Mouse (Mus musculus) C2C12 (cell line): ENCODE results near the gene Arhgap1. TPM values are rescaled to one million over a fixed set of nuclear protein-coding genes. Genes with fewer than 3 reads are reported as not detected.

Source experiments
- H3K27me3 ChIP-seq: one replicate; pipeline ENCODE4 v1.6.1; 2011; ENCODE audit not compliant: control insufficient read depth, insufficient read depth, insufficient read length
- H3K36me3 ChIP-seq: one replicate; pipeline ENCODE4 v1.6.1; 2011; ENCODE audit not compliant: control insufficient read depth, insufficient read depth
- H3K4me3 ChIP-seq: one replicate; pipeline ENCODE4 v1.5.1; 2011; ENCODE audit warnings: mild to moderate bottlenecking, control low read depth; ENCODE audit not compliant: poor library complexity, insufficient read depth, severe bottlenecking
- H3K79me2 ChIP-seq: one replicate; pipeline ENCODE4 v1.6.1; 2011; ENCODE audit not compliant: control insufficient read depth, insufficient read depth
- H3K79me3 ChIP-seq: one replicate; pipeline ENCODE4 v1.6.1; 2011; ENCODE audit warnings: low read depth, control low read depth
- H3ac ChIP-seq: one replicate; pipeline ENCODE3; 2011; ENCODE audit warnings: low read depth; ENCODE audit not compliant: control insufficient read depth, insufficient read length
- CEBPB ChIP-seq: IDR thresholded peaks from one replicate; pipeline ENCODE4 v1.6.1; 2011; ENCODE audit warnings: low read depth, mild to moderate bottlenecking, control low read depth, moderate library complexity
- CTCF ChIP-seq: IDR thresholded peaks from one replicate; pipeline ENCODE4 v1.5.1; 2011; ENCODE audit not compliant: control insufficient read depth, insufficient read depth, insufficient read length
- FOSL1 ChIP-seq: IDR thresholded peaks from one replicate; pipeline ENCODE4 v1.8.0; 2011; ENCODE audit warnings: mild to moderate bottlenecking, low read length; ENCODE audit not compliant: poor library complexity, insufficient read depth, severe bottlenecking
- MAX ChIP-seq: IDR thresholded peaks from one replicate; pipeline ENCODE4 v1.6.1; 2011; ENCODE audit warnings: mild to moderate bottlenecking, control low read depth
- MYOD1 ChIP-seq: IDR thresholded peaks from one replicate; pipeline ENCODE4 v1.6.1; 2011; ENCODE audit warnings: low read depth; ENCODE audit not compliant: control insufficient read depth, insufficient read length
- MYOG ChIP-seq: IDR thresholded peaks from one replicate; pipeline ENCODE4 v1.6.1; 2011; ENCODE audit not compliant: control insufficient read depth, insufficient read length; ENCODE audit errors: extremely low read depth
- USF1 ChIP-seq: IDR thresholded peaks from one replicate; pipeline ENCODE4 v1.6.1; 2011; ENCODE audit warnings: low read depth, mild to moderate bottlenecking, control low read depth, moderate library complexity
- polyA plus RNA-seq: library from polyadenylated mRNA; unstranded; fragments of >200 nt; fragmentation: generic; extraction: Trizol; gene quantifications from one replicate; pipeline ENCODE4 v1.2.1, GENCODE M21; 2012; ENCODE audit warnings: missing spikeins

Gene Arhgap1
- polyA plus RNA-seq, 1 experiment = 71.7 TPM

DNA sequence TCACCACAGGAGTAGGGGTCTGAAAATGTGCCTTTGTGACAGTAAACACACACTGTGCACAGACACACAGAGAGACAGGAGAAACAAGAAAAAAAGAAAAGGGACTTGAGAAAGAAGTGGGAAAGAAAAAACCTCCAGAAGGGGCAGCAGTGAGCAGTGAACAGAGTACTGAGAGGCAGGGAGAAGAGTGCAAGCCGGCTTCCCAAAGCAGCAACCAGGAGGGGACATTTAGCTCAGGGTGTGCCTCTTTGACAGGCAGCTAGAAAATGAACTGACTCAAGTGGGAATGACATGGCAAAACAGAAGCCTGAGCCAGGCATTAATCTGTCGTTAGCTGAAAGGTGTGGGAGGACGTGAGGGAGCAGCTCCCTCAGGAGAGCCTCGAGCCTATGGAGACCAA lies 33.2 kb downstream of the Arhgap1 start:
- Histone ChIP-seq H3K79me2 (no peaks in the 10 kb centered on the region), H3K79me3 (no peaks in the 10 kb centered on the region), H3ac (no peak overlapping the region), H3K4me3 (no peak overlapping the region), H3K27me3 (no peaks in the 10 kb centered on the region), H3K36me3 (peaks cover 20% of the 10 kb centered on the region)
- no peak for TF ChIP-seq CEBPB
- no peak for TF ChIP-seq USF1
- TF ChIP-seq MAX = no peak
- no peak for TF ChIP-seq MYOD1
- no peak for TF ChIP-seq CTCF
- TF ChIP-seq MYOG = no peak
- TF ChIP-seq FOSL1 = no peak

GRCm38 (mm10) chr2:91683919-91684318 lies 34.3 kb downstream of the Arhgap1 start:
- no peak for TF ChIP-seq FOSL1
- no peak overlapping the region for H3K4me3 ChIP-seq
- peaks cover 27% of the 10 kb centered on the region for H3K36me3 ChIP-seq
- no peaks in the 10 kb centered on the region for H3K79me3 ChIP-seq
- H3ac ChIP-seq = no peak overlapping the region
- no peaks in the 10 kb centered on the region for H3K79me2 ChIP-seq
- no peaks in the 10 kb centered on the region for H3K27me3 ChIP-seq

DNA sequence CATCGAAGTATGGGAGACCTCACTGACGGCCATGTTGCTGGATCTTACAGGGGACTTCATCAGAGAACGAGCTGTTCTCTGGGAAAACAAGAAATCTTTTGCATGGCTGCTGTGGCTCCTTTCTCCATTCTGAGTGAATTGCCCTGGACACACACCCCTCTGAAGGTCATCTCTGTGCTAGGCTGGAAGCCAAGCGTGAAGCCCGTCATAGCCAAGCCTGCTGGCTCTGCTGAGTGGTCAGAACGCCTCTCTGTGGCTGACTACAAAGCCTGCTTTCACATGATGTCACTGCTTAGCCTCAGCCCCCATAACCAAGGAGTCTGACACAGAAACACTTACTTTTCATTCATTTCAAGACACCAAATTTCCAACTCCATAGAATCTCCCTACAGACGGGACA lies 39.8 kb downstream of the Arhgap1 start:
- Histone ChIP-seq H3K4me3 (no peak overlapping the region), H3K79me2 (no peaks in the 10 kb centered on the region), H3ac (no peak overlapping the region), H3K36me3 (peaks cover 18% of the 10 kb centered on the region), H3K79me3 (no peaks in the 10 kb centered on the region), H3K27me3 (no peaks in the 10 kb centered on the region)
- TF ChIP-seq MAX (no peak), MYOG (no peak), CTCF (no peak), FOSL1 (no peak), CEBPB (no peak), MYOD1 (no peak), USF1 (no peak)

- no peak for TF ChIP-seq MYOG
- no peak for TF ChIP-seq MYOD1
- no peak for TF ChIP-seq FOSL1
- TF ChIP-seq MAX = no peak
- no peak for TF ChIP-seq CEBPB
- no peak for TF ChIP-seq CTCF
- TF ChIP-seq USF1 = no peak
- no peak overlapping the region for H3K4me3 ChIP-seq
- H3K36me3 ChIP-seq = peaks cover 12% of the 10 kb centered on the region
Observed at GRCm38 (mm10) chr2:91695436-91696224, 46.0 kb downstream of the Arhgap1 start.

GRCm38 (mm10) chr2:91696225-91696590 lies 46.5 kb downstream of the Arhgap1 start:
- peaks cover 12% of the 10 kb centered on the region for H3K36me3 ChIP-seq
- H3K4me3 ChIP-seq = no peak overlapping the region
- no peaks in the 10 kb centered on the region for H3K27me3 ChIP-seq
- no peaks in the 10 kb centered on the region for H3K79me2 ChIP-seq
- H3K79me3 ChIP-seq = no peaks in the 10 kb centered on the region
- TF ChIP-seq CEBPB (peak; percentile 69), MYOD1 (no peak), MYOG (no peak), USF1 (no peak), FOSL1 (no peak)
- H3ac ChIP-seq = no peak overlapping the region

More at GRCm38 (mm10) chr2:91695436-91696224, 46.0 kb downstream of the Arhgap1 start:
- Histone ChIP-seq H3K79me2 (no peaks in the 10 kb centered on the region), H3ac (no peak overlapping the region), H3K27me3 (no peaks in the 10 kb centered on the region), H3K79me3 (no peaks in the 10 kb centered on the region)

DNA sequence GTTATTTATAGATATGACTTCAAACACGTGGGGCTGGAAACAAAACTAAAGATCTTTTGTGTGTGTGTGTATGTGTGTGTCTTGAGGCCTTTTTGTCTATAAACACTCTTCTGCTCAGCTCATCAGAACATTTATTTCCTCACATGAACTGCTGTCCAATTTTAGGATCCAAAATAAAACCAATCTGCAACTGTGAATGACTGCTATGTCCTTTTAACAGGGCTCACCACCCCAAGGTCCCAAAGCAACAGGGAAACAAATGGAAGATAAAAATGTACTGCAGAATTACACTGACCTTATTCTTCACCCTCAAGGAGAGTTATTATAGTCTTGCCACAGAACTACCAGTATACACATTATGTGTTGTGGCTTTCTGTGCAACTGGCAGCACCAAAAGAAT lies 49.6 kb downstream of the Arhgap1 start:
- Histone ChIP-seq H3K79me2 (no peaks in the 10 kb centered on the region), H3ac (no peak overlapping the region), H3K27me3 (no peaks in the 10 kb centered on the region), H3K36me3 (peaks cover 5% of the 10 kb centered on the region), H3K4me3 (no peak overlapping the region), H3K79me3 (no peaks in the 10 kb centered on the region)
- TF ChIP-seq MAX = no peak
- TF ChIP-seq CTCF = no peak
- no peak for TF ChIP-seq CEBPB
